Mouse (Mus musculus): ENCODE measurements around the gene Ltf. TPM values are rescaled to one million over a fixed set of nuclear protein-coding genes. Genes with fewer than 3 reads are reported as not detected.

Ltf gene
- 0.81 TPM in 1 of 2 replicates, not detected in the other for polyA plus RNA-seq (2015; fragmentation: Nextera tagmentation; extraction: Ambion mirVana)

DNA sequence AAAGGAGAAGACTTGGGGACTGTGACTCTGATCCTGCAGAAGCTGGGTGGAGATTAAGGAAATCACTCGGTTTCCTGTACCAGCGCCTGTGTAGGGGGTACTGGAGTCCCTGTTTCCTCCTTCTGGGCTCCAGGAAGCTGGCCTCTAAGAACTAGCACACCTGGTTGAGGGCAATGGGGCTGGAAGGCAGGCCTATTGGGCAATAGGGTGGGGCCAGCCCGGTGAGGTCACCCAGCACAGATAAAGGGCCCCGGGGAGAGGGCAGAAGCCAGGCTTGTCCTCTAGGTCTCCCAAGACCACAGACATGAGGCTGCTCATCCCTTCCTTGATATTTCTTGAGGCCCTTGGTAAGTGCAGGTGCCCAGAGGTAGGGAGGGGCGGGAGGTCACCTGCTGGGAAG lies at the start of gene Ltf:
Ltf (plus strand) TSS at position 250 of the 400 bp plus-strand sequence.
- H3K4me1 ChIP-seq: no peaks in the 10 kb centered on the region
- no peak within 1 kb of the TSS for H3K4me3 ChIP-seq
- no peak within 1 kb of the TSS for H3K4me2 ChIP-seq
- H3K27ac ChIP-seq: no peak within 1 kb of the TSS
- ATAC-seq: no peak
- no peaks in the 10 kb centered on the region for H3K36me3 ChIP-seq (ENCODE audit: poor library complexity, severe bottlenecking)
- H3K9me3 ChIP-seq (replicated peaks): no peaks in the 10 kb centered on the region
- 83% methylated on average over 5 of the region's 5 CpGs for WGBS
- no peak within 1 kb of the TSS for H3K9ac ChIP-seq
- H3K27me3 ChIP-seq: no peaks in the 10 kb centered on the region

DNA sequence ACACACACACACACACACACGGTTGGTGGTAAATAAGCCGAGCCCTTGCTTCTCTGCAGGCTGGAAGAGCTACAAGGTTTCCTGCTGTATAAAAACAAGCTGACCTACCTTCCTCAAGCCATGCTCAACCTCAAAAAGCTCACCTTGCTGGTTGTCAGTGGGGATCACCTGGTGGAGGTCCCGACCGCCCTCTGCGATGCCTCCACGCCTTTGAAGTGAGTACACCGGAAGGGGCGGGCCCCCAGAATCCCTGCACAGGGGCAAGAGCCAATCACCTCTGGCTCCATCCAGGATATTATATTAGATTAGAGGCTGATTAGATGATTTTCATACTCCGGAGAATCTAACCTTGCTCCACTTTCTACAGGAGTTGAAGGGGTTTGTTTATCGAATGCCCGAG lies 39.7 kb upstream of the Ltf start:
- Histone ChIP-seq H3K9me3 (replicated peaks) (no peaks in the 10 kb centered on the region), H3K27ac (no peak overlapping the region), H3K36me3 (ENCODE audit: poor library complexity, severe bottlenecking) (no peaks in the 10 kb centered on the region), H3K9ac (no peak overlapping the region), H3K4me2 (no peak overlapping the region), H3K4me3 (no peak overlapping the region), H3K27me3 (no peaks in the 10 kb centered on the region), H3K4me1 (no peaks in the 10 kb centered on the region)
- WGBS: 96% methylated on average over 11 of the region's 11 CpGs
- ATAC-seq: no peak

DNA sequence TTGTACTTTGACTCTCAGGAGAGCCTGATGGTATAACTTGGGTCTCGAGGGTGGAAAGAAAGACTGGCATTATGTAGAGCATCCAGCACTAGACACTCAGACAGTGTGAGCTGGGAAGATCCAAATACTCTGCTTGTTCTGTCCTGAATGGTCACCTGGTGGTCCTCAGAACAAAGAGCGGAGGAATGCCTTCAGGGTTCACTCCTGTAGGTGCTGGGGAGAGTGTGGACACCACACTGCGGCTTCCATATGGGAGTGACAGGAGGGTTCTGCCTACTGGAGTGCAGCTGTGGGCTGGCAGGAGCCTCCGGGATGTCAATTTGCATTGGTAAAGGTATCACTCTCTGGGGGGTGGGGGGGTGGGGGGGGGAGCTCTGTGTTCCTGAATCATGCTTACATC lies 36.7 kb upstream of the Ltf start:
- 67% methylated on average over 4 of the region's 4 CpGs for WGBS
- no peak for ATAC-seq
- H3K36me3 ChIP-seq (ENCODE audit: poor library complexity, severe bottlenecking): no peaks in the 10 kb centered on the region
- no peak overlapping the region for H3K27ac ChIP-seq
- H3K4me3 ChIP-seq: no peak overlapping the region
- no peaks in the 10 kb centered on the region for H3K9me3 ChIP-seq (replicated peaks)
- no peak overlapping the region for H3K9ac ChIP-seq
- no peaks in the 10 kb centered on the region for H3K27me3 ChIP-seq
- no peaks in the 10 kb centered on the region for H3K4me1 ChIP-seq
- H3K4me2 ChIP-seq: no peak overlapping the region

DNA sequence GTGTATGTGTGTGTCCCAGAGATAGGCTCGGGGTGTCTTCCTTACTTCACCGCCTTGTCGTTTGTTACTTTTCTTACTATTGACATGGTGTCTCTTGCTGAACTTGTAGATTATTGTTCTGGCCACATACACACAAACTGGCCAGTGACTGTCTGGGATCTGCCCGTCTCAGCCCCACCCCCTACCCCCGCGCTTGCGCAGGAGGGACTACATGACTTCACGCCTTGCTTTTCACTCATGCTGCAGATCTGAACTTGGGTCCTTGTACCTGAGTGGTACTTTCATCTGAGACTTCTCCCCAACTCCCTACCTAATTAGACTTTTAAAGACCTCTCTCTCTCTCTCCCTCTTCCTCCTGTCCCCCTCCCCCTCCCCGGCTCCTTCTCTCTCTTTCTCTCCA lies 35.0 kb upstream of the Ltf start:
- no peaks in the 10 kb centered on the region for H3K36me3 ChIP-seq (ENCODE audit: poor library complexity, severe bottlenecking)
- ATAC-seq: no peak
- no peak overlapping the region for H3K4me3 ChIP-seq
- no peak overlapping the region for H3K27ac ChIP-seq
- H3K4me1 ChIP-seq: no peaks in the 10 kb centered on the region
- H3K9ac ChIP-seq: no peak overlapping the region
- 92% methylated on average over 9 of the region's 9 CpGs for WGBS
- H3K27me3 ChIP-seq: no peaks in the 10 kb centered on the region
- no peak overlapping the region for H3K4me2 ChIP-seq
- no peaks in the 10 kb centered on the region for H3K9me3 ChIP-seq (replicated peaks)

DNA sequence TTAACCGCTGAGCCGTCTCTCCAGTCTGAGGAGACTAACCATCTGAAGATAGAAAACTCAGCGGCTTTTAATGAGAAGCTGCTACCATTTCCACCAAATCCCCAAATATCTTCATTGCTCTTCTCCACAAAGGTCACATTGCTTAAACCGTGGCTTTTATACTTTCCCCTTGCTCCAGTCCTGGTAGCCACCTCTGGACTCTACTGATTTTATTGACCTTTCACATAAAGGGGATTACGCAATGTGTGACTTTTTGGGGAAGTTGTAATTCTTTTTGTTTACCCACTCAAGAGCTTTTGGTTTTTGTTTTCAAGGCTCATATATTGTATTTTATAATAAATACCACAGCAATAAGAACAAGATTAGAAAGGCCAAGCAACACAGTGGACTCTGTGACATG lies 33.5 kb upstream of the Ltf start:
- Histone ChIP-seq H3K9me3 (replicated peaks) (no peaks in the 10 kb centered on the region), H3K4me2 (no peak overlapping the region), H3K9ac (no peak overlapping the region), H3K27me3 (no peaks in the 10 kb centered on the region), H3K4me3 (no peak overlapping the region), H3K27ac (no peak overlapping the region), H3K4me1 (no peaks in the 10 kb centered on the region), H3K36me3 (ENCODE audit: poor library complexity, severe bottlenecking) (no peaks in the 10 kb centered on the region)
- no peak for ATAC-seq
- WGBS: 92% methylated on average over 5 of the region's 5 CpGs

DNA sequence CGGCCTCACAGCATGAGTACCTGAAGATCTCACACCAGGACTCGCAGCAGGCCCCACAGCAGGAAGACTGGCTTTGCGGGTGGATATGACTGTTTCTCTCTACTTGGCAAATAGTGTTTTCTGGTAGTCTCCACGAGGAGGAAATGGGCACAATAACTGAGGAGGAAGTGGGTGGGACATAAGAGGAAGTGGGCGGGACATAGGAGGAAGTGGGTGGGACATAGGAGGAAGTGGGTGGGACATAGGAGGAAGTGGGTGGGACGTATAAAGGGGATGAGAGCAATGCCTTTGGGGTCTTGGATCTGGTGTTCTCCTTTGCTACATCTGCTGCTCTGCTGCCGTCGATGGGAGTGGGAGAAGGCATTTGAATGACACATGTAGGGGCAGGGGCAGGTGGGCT lies 33.1 kb upstream of the Ltf start:
- no peak overlapping the region for H3K4me2 ChIP-seq
- H3K9ac ChIP-seq: no peak overlapping the region
- no peaks in the 10 kb centered on the region for H3K9me3 ChIP-seq (replicated peaks)
- no peak for ATAC-seq
- H3K4me3 ChIP-seq: no peak overlapping the region
- H3K27ac ChIP-seq: no peak overlapping the region
- H3K27me3 ChIP-seq: no peaks in the 10 kb centered on the region
- H3K4me1 ChIP-seq: no peaks in the 10 kb centered on the region
- H3K36me3 ChIP-seq (ENCODE audit: poor library complexity, severe bottlenecking): no peaks in the 10 kb centered on the region
- WGBS: 89% methylated on average over 8 of the region's 8 CpGs

DNA sequence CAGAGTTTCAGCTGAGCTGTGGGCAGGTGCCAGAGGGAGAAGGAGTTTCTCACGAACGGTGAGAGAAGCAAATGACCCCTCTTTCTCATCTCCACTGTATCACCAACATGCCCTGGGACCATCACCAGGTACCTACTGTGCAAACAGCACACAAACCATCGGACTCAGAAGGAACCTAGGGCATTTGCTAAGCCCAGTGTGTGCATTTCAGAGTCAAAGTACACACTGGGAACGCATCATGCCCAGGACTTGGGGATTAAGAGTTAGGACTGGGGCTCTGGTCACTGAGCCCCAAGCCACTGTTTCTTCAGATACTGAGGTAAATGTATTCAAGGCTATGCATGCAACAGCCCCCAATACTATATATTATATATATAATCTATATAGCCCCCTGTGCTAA lies 31.7 kb upstream of the Ltf start:
- 76% methylated on average over 4 of the region's 4 CpGs for WGBS
- H3K4me2 ChIP-seq: no peak overlapping the region
- H3K9ac ChIP-seq: no peak overlapping the region
- H3K27ac ChIP-seq: no peak overlapping the region
- H3K9me3 ChIP-seq (replicated peaks): no peaks in the 10 kb centered on the region
- H3K4me1 ChIP-seq: no peaks in the 10 kb centered on the region
- H3K36me3 ChIP-seq (ENCODE audit: poor library complexity, severe bottlenecking): no peaks in the 10 kb centered on the region
- no peak overlapping the region for H3K4me3 ChIP-seq
- H3K27me3 ChIP-seq: no peaks in the 10 kb centered on the region
- ATAC-seq: no peak

DNA sequence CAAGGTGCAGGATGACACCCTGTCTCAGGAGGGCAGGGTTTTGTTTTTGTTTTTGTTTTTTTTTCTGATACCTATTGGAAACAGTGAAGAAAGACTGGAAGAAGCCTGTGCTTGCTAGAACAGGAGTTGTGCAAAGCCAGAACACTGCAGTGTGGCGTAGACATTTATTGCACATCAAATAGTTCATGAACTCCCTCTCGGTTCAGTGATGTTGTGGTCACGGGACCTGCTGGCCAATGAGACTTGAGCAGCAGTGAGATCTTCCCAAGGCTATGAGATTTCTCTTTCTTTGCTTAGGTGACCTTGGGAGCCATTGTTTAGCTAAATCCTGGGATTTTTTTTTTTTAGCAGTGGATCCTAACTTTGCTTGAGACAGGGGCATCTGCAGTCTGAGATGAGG lies 31.0 kb upstream of the Ltf start:
- Histone ChIP-seq H3K4me2 (no peak overlapping the region), H3K4me3 (no peak overlapping the region), H3K9me3 (replicated peaks) (no peaks in the 10 kb centered on the region), H3K9ac (no peak overlapping the region), H3K36me3 (ENCODE audit: poor library complexity, severe bottlenecking) (no peaks in the 10 kb centered on the region), H3K27me3 (no peaks in the 10 kb centered on the region), H3K27ac (no peak overlapping the region), H3K4me1 (no peaks in the 10 kb centered on the region)
- ATAC-seq: no peak
- WGBS: 87% methylated on average over 3 of the region's 3 CpGs

DNA sequence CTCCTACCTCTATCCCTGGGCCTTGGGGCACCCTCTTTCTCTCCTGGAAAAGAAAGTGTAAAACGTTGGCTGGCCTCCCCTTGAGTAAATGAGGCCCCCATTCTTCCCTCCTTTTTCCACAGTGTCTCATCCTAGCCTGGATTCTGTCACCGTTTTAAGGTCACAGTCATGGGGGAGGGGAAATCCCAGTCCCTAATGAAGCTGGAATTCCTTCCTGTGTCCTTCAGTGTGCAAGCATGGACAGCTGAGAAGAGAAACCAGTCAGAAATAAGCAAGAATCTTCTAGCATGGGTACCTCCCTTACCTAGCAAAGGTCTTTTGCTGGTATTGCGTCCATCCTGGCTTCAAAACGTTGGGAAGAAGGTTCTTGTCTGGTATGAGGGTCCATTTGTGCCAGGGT lies 29.9 kb upstream of the Ltf start:
- WGBS: 66% methylated on average over 4 of the region's 4 CpGs
- no peak overlapping the region for H3K27ac ChIP-seq
- H3K27me3 ChIP-seq: no peaks in the 10 kb centered on the region
- no peaks in the 10 kb centered on the region for H3K4me1 ChIP-seq
- no peak for ATAC-seq
- no peaks in the 10 kb centered on the region for H3K9me3 ChIP-seq (replicated peaks)
- no peak overlapping the region for H3K4me3 ChIP-seq
- no peaks in the 10 kb centered on the region for H3K36me3 ChIP-seq (ENCODE audit: poor library complexity, severe bottlenecking)
- H3K9ac ChIP-seq: no peak overlapping the region
- H3K4me2 ChIP-seq: no peak overlapping the region

DNA sequence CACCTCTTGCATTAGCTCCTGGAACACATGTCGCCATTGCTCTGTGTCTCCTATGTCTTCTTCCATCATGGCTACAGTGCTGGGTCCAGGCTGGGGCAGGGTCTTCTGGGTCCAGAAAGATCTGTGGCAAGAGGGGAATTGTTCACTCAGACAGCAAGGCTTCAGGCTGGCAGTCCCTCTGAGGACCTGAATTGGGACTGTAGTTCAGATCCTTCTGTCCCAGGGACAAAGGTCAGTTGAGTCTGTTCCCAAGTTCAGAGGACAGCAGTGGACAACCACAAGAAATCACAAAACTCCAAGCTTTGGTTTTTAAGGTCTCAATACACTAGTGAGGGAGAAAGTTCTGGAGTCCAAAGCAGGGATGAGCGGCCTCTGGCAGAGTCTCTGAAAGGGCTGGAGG lies 29.5 kb upstream of the Ltf start:
- no peak overlapping the region for H3K9ac ChIP-seq
- H3K9me3 ChIP-seq (replicated peaks): no peaks in the 10 kb centered on the region
- no peak overlapping the region for H3K4me2 ChIP-seq
- ATAC-seq: no peak
- H3K4me1 ChIP-seq: no peaks in the 10 kb centered on the region
- WGBS: 95% methylated on average over 2 of the region's 2 CpGs
- H3K4me3 ChIP-seq: no peak overlapping the region
- H3K36me3 ChIP-seq (ENCODE audit: poor library complexity, severe bottlenecking): no peaks in the 10 kb centered on the region
- no peak overlapping the region for H3K27ac ChIP-seq
- no peaks in the 10 kb centered on the region for H3K27me3 ChIP-seq

DNA sequence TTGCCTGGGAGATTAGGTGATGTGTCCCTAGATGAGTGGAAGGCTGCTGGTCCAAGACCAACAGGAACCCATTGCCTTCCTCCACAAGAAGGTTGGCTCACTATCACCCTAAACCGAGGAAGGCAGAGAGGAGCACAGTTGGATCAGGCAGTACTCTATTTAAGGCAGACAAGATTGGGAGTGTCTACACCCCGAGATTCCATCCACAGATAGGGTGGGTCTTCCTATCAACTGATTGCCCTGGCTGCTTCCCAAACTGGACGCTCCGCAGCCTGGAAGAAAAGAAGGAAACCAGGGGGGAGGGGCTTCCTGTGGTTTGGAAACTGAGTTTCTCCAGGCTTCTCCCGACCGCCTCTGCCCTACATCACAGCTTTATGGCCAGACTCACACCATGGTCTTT lies 28.9 kb upstream of the Ltf start, which contains the start of gene Rtp3:
Rtp3 (minus strand) TSS at position 380 of the 400 bp plus-strand sequence.
- no peak for ATAC-seq
- Histone ChIP-seq H3K9ac (no peak within 1 kb of the TSS), H3K4me2 (no peak within 1 kb of the TSS), H3K36me3 (ENCODE audit: poor library complexity, severe bottlenecking) (no peaks in the 10 kb centered on the region), H3K9me3 (replicated peaks) (no peaks in the 10 kb centered on the region), H3K4me3 (no peak within 1 kb of the TSS), H3K27ac (no peak within 1 kb of the TSS), H3K4me1 (no peaks in the 10 kb centered on the region), H3K27me3 (no peaks in the 10 kb centered on the region)
- 70% methylated on average over 6 of the region's 6 CpGs for WGBS

DNA sequence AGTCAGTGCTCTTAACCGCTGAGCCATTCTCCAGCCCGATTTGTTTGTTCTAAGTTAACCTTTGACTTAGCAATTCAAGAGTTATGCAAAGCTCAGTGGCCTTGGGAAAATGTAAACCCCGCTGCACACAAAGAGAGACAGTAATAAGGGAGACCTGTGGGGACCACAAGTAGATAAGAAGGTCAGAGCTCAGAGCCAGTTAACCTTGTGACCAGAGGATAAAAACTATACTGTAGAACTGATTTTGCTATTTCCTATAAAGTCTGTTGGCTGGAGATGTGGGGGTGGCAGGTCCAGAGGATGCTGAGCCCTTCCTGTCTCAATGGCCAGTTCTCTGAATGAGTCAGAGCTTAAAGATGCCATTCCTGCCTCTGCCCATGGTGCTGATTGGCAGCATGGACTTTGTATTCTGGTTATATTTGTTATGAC lies 25.8 kb upstream of the Ltf start:
- Histone ChIP-seq H3K4me2 (no peak overlapping the region), H3K27me3 (no peaks in the 10 kb centered on the region), H3K27ac (no peak overlapping the region), H3K9ac (no peak overlapping the region), H3K4me3 (no peak overlapping the region), H3K4me1 (no peaks in the 10 kb centered on the region), H3K36me3 (ENCODE audit: poor library complexity, severe bottlenecking) (no peaks in the 10 kb centered on the region), H3K9me3 (replicated peaks) (no peaks in the 10 kb centered on the region)
- 51% methylated on average over 3 of the region's 3 CpGs for WGBS
- ATAC-seq: no peak

DNA sequence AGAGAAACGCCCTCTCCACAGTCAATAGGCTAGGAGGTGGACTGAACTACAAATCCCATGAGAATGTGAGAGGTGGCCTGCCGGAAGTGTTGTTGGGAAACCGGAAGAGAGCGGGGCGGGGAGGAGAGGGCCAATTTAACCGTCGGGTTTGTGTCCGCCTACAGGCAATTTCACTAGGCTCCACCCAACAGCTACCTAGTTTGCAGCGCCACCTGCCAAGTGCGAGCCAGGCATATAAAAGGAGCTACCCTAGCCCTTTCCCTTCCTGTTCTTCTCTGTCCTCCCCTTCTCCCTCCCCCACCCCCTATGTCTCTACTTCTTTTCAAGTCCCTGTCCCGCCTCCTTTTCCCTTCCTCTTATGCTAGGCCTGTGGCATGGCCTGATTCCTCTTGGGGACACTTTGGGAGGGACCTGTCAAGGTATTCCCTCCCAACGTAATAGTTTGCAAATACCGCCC lies 24.3 kb upstream of the Ltf start:
- Histone ChIP-seq H3K9ac (peak overlapping the region; percentile 47; the same call in 1 of the 2 replicates), H3K4me2 (peak overlapping the region; percentile 56), H3K4me1 (no peaks in the 10 kb centered on the region), H3K27me3 (no peaks in the 10 kb centered on the region), H3K4me3 (peak overlapping the region; percentile 46), H3K36me3 (ENCODE audit: poor library complexity, severe bottlenecking) (no peaks in the 10 kb centered on the region), H3K9me3 (replicated peaks) (no peaks in the 10 kb centered on the region), H3K27ac (peak overlapping the region; percentile 40)
- WGBS: 11% methylated on average over 13 of the region's 13 CpGs
- peak; percentile 95 for ATAC-seq

Measured in forebrain, embryonic 13.5 days (tissue).